ENCODE assay signal across 14 mouse cellular contexts in genomic region chr11:75864529-75865252, GRCm38 (mm10).
A peak's percentile ranks its signal among the peaks of the same experiment; 100 is the strongest.
DNase-seq lines count a peak whose midpoint lies in the region; ATAC-seq and TF ChIP-seq lines count a peak whose summit lies in the region.
"Had no signal": no experiment of that assay in that cellular context is flagged by ENCODE, and none has a peak within 500 bp of the region (broad histone marks: within the 10 kb centered on the region; RNA-seq: fewer than 3 reads in every experiment).

No protein-coding gene starts in this region.

- H3K27me3 ChIP-seq in hindbrain, embryonic 13.5 days = no peaks in the 10 kb centered on the region
- H3K27me3 ChIP-seq in hindbrain, embryonic 11.5 days (ENCODE audit: control insufficient read depth, insufficient read depth, low read length) = no peaks in the 10 kb centered on the region
- no peaks in the 10 kb centered on the region for H3K27me3 ChIP-seq in midbrain, embryonic 10.5 days (ENCODE audit: low read depth, poor library complexity, severe bottlenecking)
- H3K27me3 ChIP-seq in midbrain, postnatal 0 days (ENCODE audit: insufficient read depth, low read length) = 0 out of 2 replicates have a peak, but pooled peaks cover 2% of the 10 kb centered on the region
- no peaks in the 10 kb centered on the region for H3K27me3 ChIP-seq in limb, embryonic 13.5 days
- H3K27me3 ChIP-seq in stomach, embryonic 16.5 days (ENCODE audit: control insufficient read depth, insufficient read depth, low read length) = no peaks in the 10 kb centered on the region
- H3K27me3 ChIP-seq: lung, embryonic 15.5 days had no signal

- H3K4me2 ChIP-seq in hindbrain, embryonic 13.5 days = no peak overlapping the region
- H3K4me2 ChIP-seq in hindbrain, embryonic 11.5 days (replicated peaks; ENCODE audit: low read depth, low read length) = no peak overlapping the region
- H3K4me2 ChIP-seq in midbrain, postnatal 0 days (ENCODE audit: low read depth, low read length, poor library complexity, severe bottlenecking) = no peak overlapping the region
- no peak overlapping the region for H3K4me2 ChIP-seq in limb, embryonic 13.5 days (replicated peaks)
- no peak overlapping the region for H3K4me2 ChIP-seq in stomach, embryonic 16.5 days (ENCODE audit: low read depth, low read length)
- H3K4me2 ChIP-seq: limb, embryonic 15.5 days; lung, embryonic 15.5 days had no signal

- no peak for DNase-seq in hindbrain, embryonic 11.5 days (ENCODE audit: low spot score)
- no peak for DNase-seq in midbrain, embryonic 10.5 days (ENCODE audit: low spot score)
- DNase-seq in midbrain, postnatal 0 days (ENCODE audit: low spot score) = no peak
- no peak for DNase-seq in urinary bladder, adult 18-20 months (ENCODE audit: low spot score in 2 of 2)
- DNase-seq: cerebellum, adult 9-10 months; gastrocnemius, postnatal 36 days; kidney, adult 8-10 months; right cerebral cortex, postnatal 14 days; thymus, postnatal 36 days had no signal

- H3K4me1 ChIP-seq in hindbrain, embryonic 13.5 days (replicated peaks) = peaks cover 54% of the 10 kb centered on the region
- no peaks in the 10 kb centered on the region for H3K4me1 ChIP-seq in hindbrain, embryonic 11.5 days (replicated peaks; ENCODE audit: control insufficient read depth, insufficient read depth, low read length)
- H3K4me1 ChIP-seq in midbrain, embryonic 10.5 days = peaks cover 39% of the 10 kb centered on the region
- peaks cover 10% of the 10 kb centered on the region for H3K4me1 ChIP-seq in midbrain, postnatal 0 days (ENCODE audit: insufficient read depth, low read length)
- peaks cover 49% of the 10 kb centered on the region for H3K4me1 ChIP-seq in limb, embryonic 13.5 days
- H3K4me1 ChIP-seq in stomach, embryonic 16.5 days (ENCODE audit: control insufficient read depth, insufficient read depth, low read length) = peaks cover 24% of the 10 kb centered on the region

- no peak for TF ChIP-seq CTCF in midbrain, postnatal 0 days (IDR thresholded peaks at IDR 0.05)

- H3K36me3 ChIP-seq in hindbrain, embryonic 13.5 days = no peaks in the 10 kb centered on the region
- H3K36me3 ChIP-seq in hindbrain, embryonic 11.5 days (ENCODE audit: control insufficient read depth, insufficient read depth, low read length) = no peaks in the 10 kb centered on the region
- no peaks in the 10 kb centered on the region for H3K36me3 ChIP-seq in midbrain, embryonic 10.5 days
- H3K36me3 ChIP-seq in midbrain, postnatal 0 days (ENCODE audit: insufficient read depth, low read length) = no peaks in the 10 kb centered on the region
- H3K36me3 ChIP-seq in limb, embryonic 13.5 days = no peaks in the 10 kb centered on the region
- H3K36me3 ChIP-seq in stomach, embryonic 16.5 days (ENCODE audit: control insufficient read depth, insufficient read depth, low read length) = no peaks in the 10 kb centered on the region
- H3K36me3 ChIP-seq: limb, embryonic 15.5 days; lung, embryonic 15.5 days had no signal

- H3K9me3 ChIP-seq in hindbrain, embryonic 13.5 days = no peaks in the 10 kb centered on the region
- no peaks in the 10 kb centered on the region for H3K9me3 ChIP-seq in hindbrain, embryonic 11.5 days (ENCODE audit: control insufficient read depth, low read length)
- H3K9me3 ChIP-seq in midbrain, embryonic 10.5 days (replicated peaks) = no peaks in the 10 kb centered on the region
- H3K9me3 ChIP-seq in midbrain, postnatal 0 days (ENCODE audit: low read length) = no peaks in the 10 kb centered on the region
- no peaks in the 10 kb centered on the region for H3K9me3 ChIP-seq in limb, embryonic 13.5 days
- no peaks in the 10 kb centered on the region for H3K9me3 ChIP-seq in stomach, embryonic 16.5 days (replicated peaks; ENCODE audit: control insufficient read depth, low read length)
- H3K9me3 ChIP-seq: limb, embryonic 15.5 days; lung, embryonic 15.5 days had no signal

- H3K4me3 ChIP-seq in hindbrain, embryonic 13.5 days = no peak overlapping the region
- H3K4me3 ChIP-seq in hindbrain, embryonic 11.5 days (ENCODE audit: low read depth, low read length) = no peak overlapping the region
- H3K4me3 ChIP-seq in midbrain, embryonic 10.5 days = no peak overlapping the region
- H3K4me3 ChIP-seq in midbrain, postnatal 0 days (ENCODE audit: low read depth, low read length) = no peak overlapping the region
- H3K4me3 ChIP-seq in limb, embryonic 13.5 days = no peak overlapping the region
- H3K4me3 ChIP-seq in stomach, embryonic 16.5 days (replicated peaks; ENCODE audit: low read length) = no peak overlapping the region
- H3K4me3 ChIP-seq: limb, embryonic 15.5 days; lung, embryonic 15.5 days had no signal

- 26% methylated on average over 4 of the region's 4 CpGs for WGBS in hindbrain, embryonic 13.5 days
- WGBS in hindbrain, embryonic 11.5 days = 43% methylated on average over 4 of the region's 4 CpGs
- 43% methylated on average over 4 of the region's 4 CpGs for WGBS in midbrain, embryonic 10.5 days
- WGBS in midbrain, postnatal 0 days = 46% methylated on average over 4 of the region's 4 CpGs
- 16% methylated on average over 4 of the region's 4 CpGs for WGBS in limb, embryonic 13.5 days
- WGBS in stomach, embryonic 16.5 days = 53% methylated on average over 4 of the region's 4 CpGs

- no peak for ATAC-seq in hindbrain, embryonic 13.5 days (ENCODE audit: low FRiP score)
- ATAC-seq in hindbrain, embryonic 11.5 days (ENCODE audit: low FRiP score) = no peak
- ATAC-seq in midbrain, postnatal 0 days (ENCODE audit: low FRiP score) = no peak
- ATAC-seq in limb, embryonic 13.5 days (ENCODE audit: low FRiP score, low read depth) = no peak
- no peak for ATAC-seq in stomach, embryonic 16.5 days (ENCODE audit: insufficient read depth, low FRiP score)

- H3K27ac ChIP-seq in hindbrain, embryonic 13.5 days = 0 out of 2 replicates have a peak overlapping the region, but pooled peaks have one; percentile 20
- H3K27ac ChIP-seq in hindbrain, embryonic 11.5 days (ENCODE audit: low read depth, low read length) = no peak overlapping the region
- H3K27ac ChIP-seq in midbrain, embryonic 10.5 days (replicated peaks) = peak overlapping the region; percentile 67
- H3K27ac ChIP-seq in midbrain, postnatal 0 days (ENCODE audit: low read depth, low read length) = no peak overlapping the region
- H3K27ac ChIP-seq in limb, embryonic 13.5 days = no peak overlapping the region
- H3K27ac ChIP-seq in stomach, embryonic 16.5 days (ENCODE audit: low read length) = no peak overlapping the region
- H3K27ac ChIP-seq: limb, embryonic 15.5 days; lung, embryonic 15.5 days had no signal

- 0 out of 2 replicates have a peak overlapping the region, but pooled peaks have one; percentile 10 for H3K9ac ChIP-seq in hindbrain, embryonic 13.5 days
- H3K9ac ChIP-seq in hindbrain, embryonic 11.5 days (ENCODE audit: low read depth, low read length) = no peak overlapping the region
- no peak overlapping the region for H3K9ac ChIP-seq in midbrain, postnatal 0 days (replicated peaks; ENCODE audit: low read length, poor library complexity, severe bottlenecking)
- peak overlapping the region; percentile 8; the same call in 1 of the 2 replicates for H3K9ac ChIP-seq in limb, embryonic 13.5 days
- peak overlapping the region; percentile 24; the same call in 1 of the 2 replicates for H3K9ac ChIP-seq in stomach, embryonic 16.5 days (ENCODE audit: low read length)
- H3K9ac ChIP-seq: limb, embryonic 15.5 days; lung, embryonic 15.5 days had no signal

Comparison
In these comparisons a context has a peak if more than half of its experiments do, and no peak if none do; other contexts are left out.
1. H3K27ac ChIP-seq: peak in hindbrain, embryonic 13.5 days (single experiment) and midbrain, embryonic 10.5 days (single experiment); none in hindbrain, embryonic 11.5 days (single experiment), midbrain, postnatal 0 days (single experiment), limb, embryonic 13.5 days (single experiment) and stomach, embryonic 16.5 days (single experiment).
2. H3K9ac ChIP-seq: peak in hindbrain, embryonic 13.5 days (single experiment), limb, embryonic 13.5 days (single experiment) and stomach, embryonic 16.5 days (single experiment); none in hindbrain, embryonic 11.5 days (single experiment) and midbrain, postnatal 0 days (single experiment).